Mouse (Mus musculus) ES-E14 (cell line): Measurements from ENCODE around the gene Bend5.

ENCODE experiments used
- CHD2 ChIP-seq: IDR thresholded peaks from 2 replicates; pipeline ENCODE4 v1.6.1; 2014; ENCODE audit warnings: mild to moderate bottlenecking, low read depth, low read length, inconsistent platforms
- MAFK ChIP-seq: IDR thresholded peaks from 2 replicates; pipeline ENCODE4 v1.6.1; 2014; ENCODE audit warnings: mild to moderate bottlenecking, low read depth, low read length, inconsistent platforms; ENCODE audit not compliant: insufficient read depth

DNA sequence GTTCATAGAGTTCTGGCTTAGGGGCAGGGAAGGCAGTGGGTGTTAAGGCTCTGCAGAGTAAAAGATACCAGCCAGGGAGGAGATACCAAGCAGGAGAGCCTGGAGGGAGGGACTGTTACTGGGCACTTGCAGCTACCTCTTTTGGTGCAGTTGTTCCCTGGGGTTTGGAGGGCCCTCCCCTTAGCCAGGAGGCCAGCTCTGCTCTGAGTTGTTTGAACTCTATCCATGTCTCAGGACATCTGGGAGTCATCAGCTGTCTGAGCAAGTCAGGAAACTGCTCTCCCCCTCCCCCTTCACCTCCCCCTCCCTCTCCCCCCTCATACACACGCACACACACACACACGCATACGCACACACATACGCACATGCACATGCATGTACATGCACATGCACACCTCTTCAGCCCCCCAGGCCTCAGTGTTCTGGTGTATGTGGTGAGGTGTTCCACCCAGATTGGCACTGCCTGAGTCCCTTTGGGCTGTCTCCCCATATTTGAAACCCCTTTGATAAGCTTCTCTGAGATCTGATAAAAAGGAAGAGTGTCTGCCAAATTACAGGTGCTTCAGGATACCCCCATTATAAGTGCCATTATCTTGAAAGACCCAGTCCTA, 72.5 kb downstream of the Bend5 start:
- TF ChIP-seq CHD2, result no peak
- TF ChIP-seq MAFK, result no peak
